Mouse (Mus musculus) neutrophil, adult 5-6 weeks (primary cell): ENCODE results near the gene Syne2. TPM values are rescaled to one million over a fixed set of nuclear protein-coding genes. Genes with fewer than 3 reads are reported as not detected.

Source experiments
- ATAC-seq: fragments of 151-379, 151-347 bp; 2 replicates; pipeline ENCODE4 v1.8.0; 2017; ENCODE audit warnings: mild to moderate bottlenecking, moderate TSS enrichment; ENCODE audit not compliant: insufficient number of reproducible peaks, poor library complexity, low FRiP score, severe bottlenecking; ENCODE audit errors: extremely low read depth
- total RNA-seq: library from RNA; stranded (forward); fragments of 200-1000 nt; gene quantifications from 2 replicates; pipeline ENCODE4 v1.2.3, GENCODE M21; 2017

The Syne2 gene
- total RNA-seq, 1 experiment from 2014 or later: 21.5 TPM

DNA sequence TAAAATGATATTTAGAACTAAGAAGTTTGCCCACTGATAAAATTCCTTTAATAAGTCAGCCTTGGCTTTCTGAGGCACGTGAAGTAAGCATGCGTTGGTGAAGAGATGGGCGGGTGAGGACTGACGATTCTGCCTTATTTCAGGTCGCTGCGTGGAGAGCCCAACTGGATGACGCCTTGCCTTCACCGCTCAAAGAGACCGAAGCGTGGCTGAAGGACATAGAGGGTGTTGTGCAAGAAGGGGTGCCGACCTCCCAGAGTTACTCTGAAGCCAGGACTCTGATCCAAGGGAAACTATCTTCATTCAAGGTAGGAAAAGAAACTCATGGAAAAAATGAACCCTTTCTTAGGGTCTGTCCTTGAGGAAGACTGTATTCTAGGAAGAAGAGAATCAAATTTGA, 86.1 kb downstream of the Syne2 start:
- ATAC-seq: no peak

DNA sequence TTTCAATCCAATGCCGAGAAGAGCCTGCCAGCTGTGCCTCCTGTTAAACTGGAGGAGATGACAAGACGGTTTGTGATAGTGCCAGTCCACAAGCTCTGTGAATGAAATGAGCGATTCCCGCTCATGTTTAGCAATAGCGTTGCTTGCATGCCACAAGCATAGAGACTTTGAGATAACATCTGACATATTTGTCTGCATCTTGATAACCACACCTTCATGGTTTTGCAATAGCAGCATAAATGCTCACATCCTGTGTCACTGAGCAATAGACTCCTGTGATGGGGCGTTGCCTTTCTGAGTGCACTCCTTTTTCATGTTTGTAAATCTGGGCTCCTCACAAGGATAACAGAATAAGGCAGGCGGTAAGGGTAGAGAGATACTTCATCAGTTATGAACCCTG, 87.4 kb downstream of the Syne2 start:
- no peak for ATAC-seq

DNA sequence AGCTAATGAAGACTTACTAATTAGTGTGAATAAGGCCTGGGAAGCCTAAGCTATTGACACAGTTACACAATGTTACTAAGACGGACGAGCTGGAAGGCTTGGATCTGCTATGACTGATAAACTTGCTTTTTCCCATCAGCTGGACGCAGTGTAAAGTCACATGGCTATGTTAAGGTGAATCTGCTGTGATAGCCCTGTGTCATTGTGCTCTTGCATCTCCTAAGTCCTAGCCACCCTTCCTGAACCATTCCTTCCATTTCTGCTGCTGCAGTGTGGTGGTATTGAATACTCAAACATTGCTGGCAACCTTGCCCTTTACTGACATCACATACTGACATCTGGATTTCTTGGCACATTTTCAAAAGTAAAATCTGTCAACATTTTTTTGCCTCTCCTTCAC, 90.5 kb downstream of the Syne2 start:
- no peak for ATAC-seq

DNA sequence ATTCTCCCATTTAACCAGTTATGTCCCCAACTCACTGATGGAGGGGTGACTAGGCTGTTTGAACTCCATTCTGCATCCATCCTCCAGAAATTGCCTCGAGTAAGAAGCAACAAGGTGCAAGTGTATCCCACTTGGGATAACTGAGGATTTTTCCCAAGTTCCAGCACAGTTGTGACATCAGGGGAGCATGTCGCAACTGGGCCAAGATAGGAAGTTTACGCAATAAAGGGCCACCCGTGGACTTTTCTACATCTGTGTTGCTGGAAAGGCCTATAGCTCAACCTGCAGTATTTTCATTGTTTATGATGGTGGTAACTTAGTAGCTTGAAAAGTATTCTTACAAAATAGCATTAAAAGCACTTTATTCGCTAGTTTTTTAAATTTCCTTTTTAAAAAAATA, 97.8 kb downstream of the Syne2 start:
- ATAC-seq: no peak

DNA sequence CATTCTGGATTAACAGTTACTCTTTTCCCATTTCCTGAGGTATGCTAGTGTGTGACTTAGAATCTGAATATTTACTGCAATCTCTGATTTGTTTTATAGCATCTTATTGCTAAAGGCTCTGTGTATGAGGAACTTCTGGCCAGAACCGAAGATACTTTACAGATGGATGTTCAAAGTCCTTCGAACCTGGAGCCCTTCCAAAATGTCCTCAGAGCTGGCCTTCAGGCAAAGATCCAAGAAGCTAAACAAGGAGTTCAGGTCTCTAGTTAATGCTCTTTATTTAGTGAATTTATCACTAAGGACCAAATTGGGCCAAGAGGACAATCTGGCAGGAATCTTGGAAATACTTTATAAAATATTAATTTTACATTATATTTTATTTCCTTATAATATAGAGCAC, 100.5 kb downstream of the Syne2 start:
- ATAC-seq: no peak

DNA sequence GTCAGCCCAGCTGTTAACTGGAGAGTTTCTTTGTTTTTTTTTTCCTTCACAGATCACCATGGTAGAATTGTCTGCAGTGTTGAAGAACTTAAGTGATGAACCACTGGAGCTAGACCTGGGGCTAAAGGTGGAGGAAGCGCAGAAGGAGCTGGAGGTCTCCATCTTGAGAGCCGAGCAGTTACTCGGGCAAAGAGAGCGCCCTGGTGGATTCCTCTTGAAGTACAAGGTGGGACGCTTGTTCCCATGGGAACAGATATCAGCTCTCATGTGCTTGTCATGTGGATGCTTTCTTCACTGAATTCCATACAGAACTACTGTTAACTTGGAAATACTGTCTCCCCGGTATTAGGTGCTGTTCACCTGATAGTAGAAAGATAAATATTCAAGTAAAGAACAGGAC, 101.0 kb downstream of the Syne2 start:
- no peak for ATAC-seq

DNA sequence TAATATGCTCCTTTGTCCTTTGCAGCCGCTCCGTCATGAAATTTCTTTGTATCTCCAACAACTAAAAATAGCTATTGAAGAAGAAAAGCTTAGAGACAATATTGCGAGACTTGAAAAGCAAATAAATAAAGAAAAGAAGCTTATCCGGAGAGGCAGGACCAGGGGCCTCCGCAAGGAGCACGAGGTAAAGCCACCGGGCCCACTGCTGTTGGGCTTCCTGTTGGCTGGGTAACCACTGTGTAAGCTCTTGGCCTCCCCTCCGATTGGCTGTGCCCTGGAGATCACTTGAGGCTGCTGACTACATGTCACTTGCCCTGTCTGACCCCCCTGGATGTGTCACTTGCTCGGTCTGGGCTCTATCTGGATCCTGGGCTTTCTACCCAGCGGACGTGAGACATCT, 105.0 kb downstream of the Syne2 start:
- no peak for ATAC-seq

DNA sequence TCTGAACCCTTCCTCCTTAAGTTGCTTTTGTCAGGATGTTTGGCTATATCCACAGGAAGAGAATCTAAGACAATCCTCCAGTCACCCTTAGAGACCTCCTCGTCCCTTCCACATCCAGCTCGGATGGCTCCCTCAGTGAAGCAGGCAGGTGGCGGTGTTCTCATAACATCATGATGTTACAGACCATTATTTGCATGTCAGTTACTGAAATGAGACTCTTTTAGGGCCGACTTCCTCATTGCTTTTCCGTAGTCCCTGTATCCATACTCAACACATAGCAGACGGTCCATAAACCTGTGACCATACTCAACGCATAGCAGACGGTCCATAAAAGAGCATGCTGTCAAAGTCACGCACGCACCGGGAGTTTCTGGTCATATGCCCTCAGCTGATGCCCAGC, 106.9 kb downstream of the Syne2 start:
- ATAC-seq: no peak

DNA sequence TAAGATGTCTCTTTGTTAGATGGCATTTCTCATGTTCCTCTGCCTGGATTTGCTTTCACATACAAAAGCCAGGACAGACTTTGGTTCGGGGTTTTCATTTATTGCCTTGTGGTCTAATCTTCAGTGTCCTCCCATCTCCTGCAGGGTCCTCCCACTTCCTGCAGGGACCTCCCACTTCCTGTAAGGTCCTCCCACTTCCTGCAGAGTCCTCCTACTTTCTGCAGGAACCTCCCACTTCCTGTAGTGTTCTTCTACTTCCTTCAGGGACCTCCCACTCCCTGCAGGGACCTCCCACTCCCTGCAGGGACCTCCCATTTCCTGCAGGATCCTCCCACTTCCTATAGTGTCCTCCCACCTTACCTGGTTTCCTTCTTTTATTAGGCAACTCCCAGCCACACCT, 109.7 kb downstream of the Syne2 start:
- ATAC-seq: no peak

DNA sequence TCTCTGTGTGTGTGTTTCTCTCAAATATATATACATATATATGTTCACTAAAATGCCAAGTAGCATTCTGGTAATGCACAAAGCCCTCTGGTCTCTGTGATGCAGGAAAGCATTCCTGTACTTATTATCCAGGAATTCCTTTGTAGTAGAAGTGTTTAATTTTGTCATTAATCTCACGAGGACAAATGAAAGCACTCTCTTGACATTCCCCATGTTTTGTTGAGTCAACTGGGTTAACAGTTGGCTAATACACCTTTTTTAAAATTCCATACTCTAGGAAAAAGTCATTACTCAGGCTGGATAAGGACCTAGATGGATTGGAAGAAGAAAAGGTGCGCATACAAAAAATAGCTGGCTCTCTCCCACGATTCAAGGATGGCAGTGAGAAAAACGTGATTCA, 115.6 kb downstream of the Syne2 start:
- no peak for ATAC-seq

DNA sequence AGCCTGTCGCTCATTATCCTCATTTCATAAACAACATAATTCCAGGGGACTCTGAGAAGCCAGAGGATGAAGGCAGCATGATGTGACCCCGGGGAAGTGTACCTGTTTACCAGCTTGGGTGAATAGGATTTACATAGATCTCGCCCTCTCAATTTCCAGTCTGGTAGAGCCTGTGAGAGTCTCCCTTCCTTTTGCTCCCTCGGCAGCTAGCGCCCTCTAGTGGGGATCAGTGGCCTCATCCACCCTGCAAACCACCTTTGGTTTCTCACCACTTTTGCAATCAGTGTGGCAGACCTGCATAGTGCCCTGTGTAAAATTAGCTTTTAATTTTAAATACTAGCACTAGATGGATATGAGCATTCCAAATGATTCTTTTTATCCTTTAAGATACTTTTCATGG, 133.4 kb downstream of the Syne2 start:
- no peak for ATAC-seq

DNA sequence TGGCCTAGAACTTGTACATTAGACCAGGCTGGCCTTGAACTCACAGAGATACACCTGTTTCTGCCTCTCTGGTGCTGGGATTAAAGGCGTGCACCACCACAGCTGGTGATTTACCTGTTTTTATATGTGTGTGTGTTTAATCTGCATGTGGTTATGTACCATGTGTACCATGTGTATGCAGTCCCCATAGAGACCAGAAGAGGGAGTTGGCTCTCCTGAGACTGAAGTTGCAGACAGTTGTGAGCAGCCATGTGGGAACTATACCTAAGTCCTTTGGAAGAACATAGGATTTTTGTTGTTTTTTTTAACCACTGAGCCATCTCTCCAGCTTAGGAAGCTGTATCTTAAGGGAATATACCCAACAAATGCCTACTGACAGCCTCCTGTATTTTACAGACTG, 134.1 kb downstream of the Syne2 start:
- ATAC-seq: no peak

DNA sequence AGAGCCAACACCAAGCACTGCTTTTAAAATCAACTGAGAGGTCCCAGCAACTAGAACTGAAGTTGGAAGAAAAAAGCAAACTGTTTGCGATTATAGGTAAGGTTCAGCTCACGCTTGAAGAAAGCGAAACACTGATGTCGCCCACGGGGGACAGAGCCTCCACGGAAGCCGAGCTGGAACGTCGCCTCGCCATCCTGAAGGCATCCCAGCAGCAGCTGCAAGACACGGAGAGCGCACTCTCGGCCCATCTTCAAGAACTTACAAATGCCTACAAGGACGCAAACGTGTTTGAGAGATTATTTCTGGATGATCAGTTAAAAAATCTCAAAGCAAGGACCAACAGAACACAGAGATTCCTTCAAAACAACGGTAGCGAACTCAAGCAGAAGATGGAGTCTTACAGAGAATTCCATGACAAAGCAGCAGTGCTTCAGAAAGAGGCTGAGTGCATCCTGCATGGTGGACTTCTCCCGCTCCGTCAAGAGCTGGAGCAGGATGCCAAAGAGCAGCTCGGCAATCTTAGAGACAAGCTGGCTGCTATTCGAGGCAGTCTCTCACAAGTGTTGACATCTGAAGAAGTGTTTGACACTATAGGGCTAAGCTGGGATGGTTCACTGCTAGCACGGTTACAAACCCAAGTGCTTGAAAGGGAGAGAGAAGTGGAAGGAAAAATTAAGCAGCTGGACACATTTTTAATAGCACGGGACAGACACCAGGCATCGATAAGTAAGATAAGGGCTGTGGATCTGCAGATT, 148.7 kb downstream of the Syne2 start:
- ATAC-seq: no peak

DNA sequence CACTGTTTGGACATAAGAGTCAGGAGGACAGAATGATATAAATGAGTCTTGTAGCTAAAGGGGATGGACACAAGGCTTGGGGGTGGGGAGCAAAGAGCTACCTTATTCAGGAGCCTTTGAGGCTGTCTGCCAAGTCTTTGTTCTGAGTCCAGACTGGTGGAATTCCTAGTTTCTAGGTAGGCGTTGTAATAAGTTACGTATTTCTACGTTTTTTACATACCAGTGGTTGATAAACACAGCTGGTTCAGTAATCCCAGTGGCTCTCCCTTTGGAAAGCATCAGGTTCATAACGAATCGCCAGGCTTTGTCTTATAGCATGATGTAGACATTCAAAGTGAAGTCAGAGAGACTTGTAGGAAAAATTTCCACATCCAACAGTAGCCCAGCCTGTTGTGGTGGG, 161.1 kb downstream of the Syne2 start:
- no peak for ATAC-seq

DNA sequence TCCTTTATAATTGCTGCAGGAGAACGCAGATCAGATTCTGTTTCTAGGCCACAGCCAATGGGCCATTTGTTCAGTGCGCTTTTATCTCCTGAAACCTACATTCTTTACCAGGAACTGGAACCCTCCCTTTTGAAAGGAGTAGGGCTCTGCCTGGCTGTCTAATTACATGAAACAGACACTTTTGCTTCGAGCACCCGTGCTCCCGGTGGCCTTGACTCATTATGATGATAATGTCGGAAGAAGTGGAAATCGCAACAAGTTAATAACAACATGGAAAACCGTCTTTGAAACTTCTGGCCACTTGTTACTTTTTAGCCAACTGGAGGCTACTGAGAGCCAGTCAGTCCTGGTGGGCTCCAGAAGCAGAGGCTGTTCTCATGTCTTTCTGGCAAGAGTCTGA, 165.4 kb downstream of the Syne2 start:
- ATAC-seq: no peak

DNA sequence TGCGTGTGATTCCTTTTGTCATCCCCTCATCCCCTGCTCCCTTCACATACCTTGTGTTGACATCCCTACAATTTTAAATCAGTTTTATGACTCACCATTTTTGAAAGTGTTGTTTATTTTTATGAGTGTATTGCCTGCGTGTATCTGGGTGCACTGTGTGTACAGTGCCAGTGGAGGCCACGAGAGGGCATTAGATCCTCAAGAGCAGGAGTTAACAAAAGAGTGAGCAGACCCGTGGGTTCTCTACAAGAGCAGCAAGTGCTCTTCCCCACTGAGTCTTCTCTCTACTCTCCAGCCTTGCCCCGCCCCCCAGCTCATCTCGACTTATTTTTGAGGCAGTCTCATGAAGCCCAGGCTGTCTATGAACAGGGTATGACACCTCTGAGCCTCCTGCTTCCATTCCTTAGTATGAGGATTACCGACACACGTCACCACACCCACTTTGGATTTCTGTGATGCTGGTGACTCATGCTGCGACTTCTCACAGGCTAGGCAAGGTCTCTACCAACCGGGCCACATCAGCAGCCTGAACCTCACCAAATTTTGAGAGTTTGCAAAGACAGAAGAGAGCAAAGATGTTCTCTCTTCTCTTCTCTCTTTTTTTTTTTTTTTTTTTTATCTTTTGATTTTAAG, 174.4 kb downstream of the Syne2 start:
- ATAC-seq: no peak

DNA sequence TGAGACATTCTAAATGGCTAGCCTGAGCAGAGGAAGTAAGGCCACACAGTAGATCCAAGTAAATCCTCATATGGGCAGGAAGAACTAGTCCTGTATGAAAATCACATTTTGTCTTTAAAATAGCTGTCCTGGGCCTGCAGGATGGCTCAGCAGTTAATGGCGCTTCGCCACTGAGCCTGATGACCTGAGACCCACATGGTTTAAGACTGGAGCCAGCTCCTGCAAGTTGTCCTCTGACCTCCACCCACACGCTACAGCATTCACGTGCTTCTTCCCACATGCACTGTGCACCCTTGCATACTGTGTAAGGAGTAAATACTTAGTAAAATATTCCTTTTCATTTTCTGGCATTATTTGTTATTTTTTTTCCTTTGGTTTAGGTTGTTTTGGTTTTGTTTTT, 175.0 kb downstream of the Syne2 start:
- no peak for ATAC-seq

DNA sequence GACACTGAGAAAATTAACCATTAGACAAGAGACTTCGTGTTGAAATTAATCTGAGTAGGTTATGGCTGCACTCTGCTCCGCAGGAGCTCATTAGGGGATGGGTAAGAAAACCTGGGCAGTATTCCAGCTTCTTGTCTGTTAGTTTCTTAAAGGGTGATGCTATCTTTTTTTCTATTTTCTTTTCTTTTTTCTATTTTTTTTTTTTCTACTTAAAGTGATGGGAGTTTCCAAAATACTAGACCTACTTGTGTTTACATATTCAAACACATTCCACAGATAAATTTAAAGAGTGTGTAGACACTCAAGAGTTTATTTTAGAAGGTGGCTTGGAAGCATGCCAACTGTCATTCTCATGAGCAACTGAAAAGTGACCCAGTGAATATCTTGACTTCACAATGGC, 177.2 kb downstream of the Syne2 start:
- no peak for ATAC-seq

DNA sequence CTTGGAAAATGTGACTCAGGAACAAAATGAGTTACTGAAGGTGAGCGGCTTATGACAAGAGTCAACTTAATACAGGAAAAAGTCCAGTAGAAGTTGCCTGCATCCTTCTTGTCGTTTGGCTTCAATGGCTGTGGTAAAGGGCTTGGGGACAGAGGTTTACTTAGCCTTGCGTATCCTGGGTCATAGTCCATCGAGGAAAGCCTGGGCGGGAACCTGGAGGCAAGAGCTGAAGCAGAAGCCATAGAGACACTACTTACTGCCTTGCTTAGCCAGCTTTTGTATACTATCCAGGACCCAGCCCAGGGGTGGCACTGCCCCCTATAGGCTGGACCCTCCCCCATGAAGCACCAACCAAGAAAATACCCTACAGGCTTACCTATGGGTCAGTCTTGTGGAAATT, 179.6 kb downstream of the Syne2 start:
- ATAC-seq: no peak

DNA sequence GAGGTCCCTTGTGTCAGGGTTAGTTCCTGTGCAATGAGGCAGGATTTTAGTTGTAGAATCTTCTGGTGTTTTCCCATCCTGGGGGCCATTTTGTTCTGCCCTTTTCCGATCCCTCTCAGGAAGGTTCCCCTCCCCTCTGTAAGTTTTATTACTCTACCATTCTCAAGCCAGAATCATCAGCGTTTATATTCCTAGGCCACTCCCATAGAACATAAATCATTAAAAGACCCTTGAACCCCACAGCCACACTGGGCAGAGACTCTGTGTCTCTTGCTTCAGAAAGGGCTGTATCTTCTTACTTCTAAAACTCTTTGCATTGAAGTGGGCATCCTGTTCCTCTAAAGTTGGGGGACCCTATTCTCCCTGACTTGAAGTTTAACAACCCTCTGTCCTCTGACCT, 180.5 kb downstream of the Syne2 start:
- no peak for ATAC-seq

DNA sequence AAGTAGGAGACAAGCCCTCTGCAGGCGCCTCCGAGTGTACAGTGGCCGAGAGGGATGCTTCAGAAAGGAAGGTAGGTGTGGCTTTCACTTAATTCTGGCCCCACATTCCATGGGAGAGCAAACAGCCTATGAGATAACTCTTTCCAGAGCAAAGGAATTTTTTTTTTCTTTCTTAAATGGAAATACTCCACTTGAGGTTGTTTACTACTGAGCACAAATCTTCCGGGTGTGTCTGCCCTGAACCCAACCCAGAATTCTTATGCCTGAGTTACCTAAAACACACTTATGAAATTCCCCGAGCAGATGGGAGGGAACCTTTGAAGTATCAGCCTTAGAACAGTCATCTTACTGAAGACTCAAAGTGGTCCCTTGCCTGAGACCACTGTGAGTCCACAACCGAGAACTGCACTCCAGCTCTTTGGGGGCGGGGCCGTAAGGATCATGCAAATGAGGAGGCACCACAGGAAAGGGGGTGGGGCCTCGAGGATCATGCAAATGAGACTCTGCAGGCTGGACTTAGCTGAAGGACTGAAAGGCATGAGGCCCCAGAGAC, 186.8 kb downstream of the Syne2 start:
- ATAC-seq: no peak
